Mouse (Mus musculus): ENCODE measurements around the gene Aars. TPM values are rescaled to one million over a fixed set of nuclear protein-coding genes. Genes with fewer than 3 reads are reported as not detected.
"Not testable (repeated sequence)": the region's sequence is repeated elsewhere in the genome, so short reads cannot be mapped to it uniquely, and the experiment has no call there.

Aars gene
- 10 to 100 TPM; 41.5 to 53.4 TPM for total RNA-seq (2021)
- long read RNA-seq, experiment 1, full-length matches to known transcripts, result 71 of 153 reads
- long read RNA-seq, experiment 1, partial matches to known transcripts, result 70 of 153 reads
- long read RNA-seq, experiment 1, other reads (novel, unspliced or antisense), result 12 of 153 reads
- long read RNA-seq, experiment 2, full-length matches to known transcripts, result 62 of 118 reads
- long read RNA-seq, experiment 2, partial matches to known transcripts, result 15 of 118 reads
- long read RNA-seq, experiment 2, other reads (novel, unspliced or antisense), result 41 of 118 reads

- no peak for DNase-seq
These were observed at the start of gene Aars for GRCm38 (mm10) chr8:111032916-111033315. TSS of gene Aars (plus strand) at chr8:111033144.

GRCm38 (mm10) chr8:110987805-110988744, 44.9 kb upstream of the Aars start:
- no peak for DNase-seq

- DNase-seq, result no peak
These were observed 42.9 kb upstream of the Aars start for GRCm38 (mm10) chr8:110990017-110990416.

GRCm38 (mm10) chr8:110996641-110997430, 36.1 kb upstream of the Aars start:
- no peak for DNase-seq

GRCm38 (mm10) chr8:110997547-110998531, 35.1 kb upstream of the Aars start, which contains the start of gene Ddx19a:
TSS of gene Ddx19a (minus strand) at chr8:110997800.
- DNase-seq, result peak; percentile 86

- DNase-seq, result not testable (repeated sequence)
These were observed 22.5 kb upstream of the Aars start for GRCm38 (mm10) chr8:111010230-111010991.

- not testable (repeated sequence) for DNase-seq
These were observed 6.3 kb upstream of the Aars start for GRCm38 (mm10) chr8:111026609-111027008.

- peak; percentile 78 for DNase-seq
These were observed 5.5 kb upstream of the Aars start for GRCm38 (mm10) chr8:111027391-111027937.

- no peak for DNase-seq
These were observed 3.4 kb upstream of the Aars start for GRCm38 (mm10) chr8:111029589-111029988.

- no peak for DNase-seq
These were observed 2.9 kb upstream of the Aars start for GRCm38 (mm10) chr8:111030045-111030444.

- no peak for DNase-seq
These were observed 1.4 kb upstream of the Aars start, which contains the start of gene Ddx19b for GRCm38 (mm10) chr8:111031572-111031971. TSS of gene Ddx19b (minus strand) at chr8:111031751.

- peak; percentile 90 for DNase-seq
These were observed 705 bp downstream of the Aars start for GRCm38 (mm10) chr8:111033482-111034215.

GRCm38 (mm10) chr8:111034276-111034675, 1.3 kb downstream of the Aars start:
- no peak for DNase-seq

GRCm38 (mm10) chr8:111036591-111036990, 3.6 kb downstream of the Aars start:
- DNase-seq, result no peak

GRCm38 (mm10) chr8:111042546-111042945, 9.6 kb downstream of the Aars start:
- no peak for DNase-seq

GRCm38 (mm10) chr8:111044003-111044734, 11.2 kb downstream of the Aars start:
- no peak for DNase-seq

- DNase-seq, result no peak
These were observed 15.8 kb downstream of the Aars start for GRCm38 (mm10) chr8:111048694-111049093.

GRCm38 (mm10) chr8:111049106-111049505, 16.2 kb downstream of the Aars start:
- no peak for DNase-seq
